Mouse (Mus musculus) myocyte (in vitro differentiated cells): ENCODE measurements around the gene Lrit2. TPM values are rescaled to one million over a fixed set of nuclear protein-coding genes. Genes with fewer than 3 reads are reported as not detected.

Experiments
- H3K27me3 ChIP-seq: one replicate; pipeline ENCODE4 v1.6.1; 2011; ENCODE audit not compliant: control insufficient read depth, insufficient read depth, insufficient read length
- H3K36me3 ChIP-seq: one replicate; pipeline ENCODE4 v1.6.1; 2011; ENCODE audit not compliant: control insufficient read depth, insufficient read depth
- H3K4me2 ChIP-seq: one replicate; pipeline ENCODE4 v1.6.1; 2011; ENCODE audit warnings: low read depth, control low read depth
- H3K4me3 ChIP-seq: one replicate; pipeline ENCODE4 v1.5.1; 2011; ENCODE audit warnings: mild to moderate bottlenecking, control low read depth, moderate library complexity
- H3K79me2 ChIP-seq: one replicate; pipeline ENCODE4 v1.6.1; 2011; ENCODE audit not compliant: control insufficient read depth, insufficient read depth
- H3ac ChIP-seq: one replicate; pipeline ENCODE4 v1.6.1; 2011; ENCODE audit not compliant: control insufficient read depth, insufficient read length
- CEBPB ChIP-seq: IDR thresholded peaks from 2 replicates; pipeline ENCODE4 v1.6.1; 2011; ENCODE audit warnings: mild to moderate bottlenecking, moderate library complexity; ENCODE audit not compliant: poor library complexity, insufficient read depth, severe bottlenecking
- E2F4 ChIP-seq: IDR thresholded peaks from one replicate; pipeline ENCODE4 v1.6.1; 2011; ENCODE audit warnings: mild to moderate bottlenecking, control low read depth, moderate library complexity; ENCODE audit not compliant: insufficient read depth
- MAX ChIP-seq: IDR thresholded peaks from one replicate; pipeline ENCODE4 v1.6.1; 2011; ENCODE audit warnings: low read depth, mild to moderate bottlenecking, control low read depth
- MYOD1 ChIP-seq, 3 experiments: IDR thresholded peaks; one replicate each; pipeline ENCODE4 v1.6.1; 2011; ENCODE audit warnings: control low read depth in 2 of 3, low read depth in 2 of 3, mild to moderate bottlenecking in 2 of 3, moderate library complexity in 1 of 3; ENCODE audit not compliant: insufficient read length in 2 of 3, control insufficient read depth in 1 of 3
- MYOG ChIP-seq, 3 experiments: IDR thresholded peaks; one replicate each; pipeline ENCODE4 v1.6.1; 2011; ENCODE audit warnings: control low read depth in 2 of 3, low read depth in 2 of 3, mild to moderate bottlenecking in 2 of 3; ENCODE audit not compliant: insufficient read length in 2 of 3, control insufficient read depth in 1 of 3, insufficient read depth in 1 of 3
- POLR2A ChIP-seq: IDR thresholded peaks from one replicate; pipeline ENCODE4 v1.6.1; 2011; ENCODE audit warnings: low read depth, mild to moderate bottlenecking, control low read depth, moderate library complexity; ENCODE audit not compliant: insufficient read length
- POLR2AphosphoS2 ChIP-seq: IDR thresholded peaks from one replicate; pipeline ENCODE4 v1.6.1; 2011; ENCODE audit warnings: low read depth, control low read depth; ENCODE audit not compliant: insufficient read length
- REST ChIP-seq: IDR thresholded peaks from one replicate; pipeline ENCODE4 v1.6.1; 2011; ENCODE audit warnings: mild to moderate bottlenecking, control low read depth, moderate library complexity; ENCODE audit not compliant: insufficient read depth, insufficient read length
- SRF ChIP-seq: IDR thresholded peaks from one replicate; pipeline ENCODE4 v1.6.1; 2011; ENCODE audit warnings: low read depth; ENCODE audit not compliant: control insufficient read depth, insufficient read length
- TCF12 ChIP-seq: IDR thresholded peaks from one replicate; pipeline ENCODE4 v1.6.1; 2011; ENCODE audit warnings: mild to moderate bottlenecking, control low read depth; ENCODE audit not compliant: poor library complexity, insufficient read depth, severe bottlenecking
- TCF3 ChIP-seq: IDR thresholded peaks from one replicate; pipeline ENCODE4 v1.6.1; 2011; ENCODE audit warnings: low read depth, control low read depth; ENCODE audit not compliant: insufficient read length
- USF1 ChIP-seq: IDR thresholded peaks from one replicate; pipeline ENCODE4 v1.6.1; 2011; ENCODE audit warnings: low read depth, mild to moderate bottlenecking, control low read depth, moderate library complexity
- polyA plus RNA-seq: library from polyadenylated mRNA; unstranded; fragments of >200 nt; fragmentation: generic; extraction: Trizol; gene quantifications from one replicate; pipeline ENCODE4 v1.2.1, GENCODE M21; 2012; ENCODE audit warnings: missing spikeins

Lrit2 gene
- polyA plus RNA-seq, 1 experiment = not detected

DNA sequence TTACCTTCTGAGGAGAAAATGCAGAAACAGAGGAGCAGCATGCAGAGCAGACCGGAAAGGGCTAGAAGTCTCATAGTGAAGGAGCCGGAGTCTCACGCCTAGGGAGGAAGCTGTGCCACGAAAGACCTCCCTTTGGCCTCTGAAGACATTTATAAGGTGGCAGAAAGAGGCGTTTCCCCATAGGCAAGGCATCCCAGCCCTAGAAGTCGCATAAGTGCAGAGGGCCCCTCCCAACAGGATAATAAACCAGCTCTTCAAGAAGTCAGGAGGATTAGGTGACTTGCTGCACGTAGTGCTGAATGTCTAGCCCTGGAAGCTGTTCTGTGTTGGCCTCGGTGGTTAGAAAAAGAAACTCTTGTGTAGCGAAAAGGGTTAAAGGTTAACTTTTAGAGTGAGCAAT lies 42.2 kb downstream of the Lrit2 start:
- H3K4me2 ChIP-seq = peak overlapping the region; percentile 18

GRCm38 (mm10) chr14:37110456-37110855 lies 42.7 kb downstream of the Lrit2 start:
- Histone ChIP-seq H3K36me3 (no peaks in the 10 kb centered on the region), H3K27me3 (no peaks in the 10 kb centered on the region), H3K4me3 (no peak overlapping the region), H3K79me2 (no peaks in the 10 kb centered on the region), H3ac (no peak overlapping the region), H3K4me2 (peak overlapping the region; percentile 18)
- TF ChIP-seq REST = no peak
- TF ChIP-seq TCF12 = no peak
- no peak for TF ChIP-seq CEBPB
- no peak for TF ChIP-seq POLR2A
- TF ChIP-seq SRF = no peak
- TF ChIP-seq USF1 = no peak
- no peak for TF ChIP-seq POLR2AphosphoS2
- TF ChIP-seq MAX = no peak
- TF ChIP-seq MYOD1 (IDR thresholded peaks at IDR 0.05; ENCODE audit: control insufficient read depth in 1 of 3, insufficient read length in 2 of 3, low read depth in 2 of 3) = no peak

More for the DNA sequence above, 42.2 kb downstream of the Lrit2 start:
- H3K4me3 ChIP-seq = no peak overlapping the region
- H3K36me3 ChIP-seq = no peaks in the 10 kb centered on the region
- H3K27me3 ChIP-seq = no peaks in the 10 kb centered on the region
- no peaks in the 10 kb centered on the region for H3K79me2 ChIP-seq
- TF ChIP-seq POLR2A (no peak), REST (no peak), MYOD1 (IDR thresholded peaks at IDR 0.05; ENCODE audit: control insufficient read depth in 1 of 3, insufficient read length in 2 of 3, low read depth in 2 of 3) (no peak), MYOG (IDR thresholded peaks at IDR 0.05; ENCODE audit: control insufficient read depth in 1 of 3, insufficient read depth in 1 of 3, insufficient read length in 2 of 3, low read depth in 2 of 3) (no peak), TCF3 (no peak), E2F4 (no peak), SRF (no peak), POLR2AphosphoS2 (no peak), USF1 (no peak)
- no peak overlapping the region for H3ac ChIP-seq

DNA sequence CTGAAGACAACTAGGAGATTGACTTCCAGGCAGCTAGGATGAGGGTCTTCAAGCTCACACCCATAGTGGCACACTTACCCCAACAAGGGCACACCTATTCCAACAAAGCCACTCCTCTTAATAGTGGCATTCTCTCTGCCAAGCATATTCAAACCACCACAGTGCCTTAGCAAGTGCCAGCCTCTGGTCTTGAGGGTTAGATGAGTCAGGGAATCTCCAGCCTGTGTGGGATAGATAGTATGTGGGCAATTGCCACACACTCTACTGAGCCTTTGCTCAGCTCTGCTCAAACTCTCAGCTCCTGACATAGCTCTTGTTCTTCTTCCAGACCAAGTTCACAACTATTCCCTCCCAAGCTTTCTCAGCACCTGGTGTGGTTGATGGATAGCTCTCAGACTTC lies 43.6 kb downstream of the Lrit2 start:
- Histone ChIP-seq H3K4me2 (no peak overlapping the region), H3K4me3 (no peak overlapping the region), H3K79me2 (no peaks in the 10 kb centered on the region), H3ac (no peak overlapping the region), H3K27me3 (no peaks in the 10 kb centered on the region), H3K36me3 (no peaks in the 10 kb centered on the region)
- TF ChIP-seq TCF3 = no peak
- no peak for TF ChIP-seq CEBPB
- TF ChIP-seq POLR2AphosphoS2 = no peak

DNA sequence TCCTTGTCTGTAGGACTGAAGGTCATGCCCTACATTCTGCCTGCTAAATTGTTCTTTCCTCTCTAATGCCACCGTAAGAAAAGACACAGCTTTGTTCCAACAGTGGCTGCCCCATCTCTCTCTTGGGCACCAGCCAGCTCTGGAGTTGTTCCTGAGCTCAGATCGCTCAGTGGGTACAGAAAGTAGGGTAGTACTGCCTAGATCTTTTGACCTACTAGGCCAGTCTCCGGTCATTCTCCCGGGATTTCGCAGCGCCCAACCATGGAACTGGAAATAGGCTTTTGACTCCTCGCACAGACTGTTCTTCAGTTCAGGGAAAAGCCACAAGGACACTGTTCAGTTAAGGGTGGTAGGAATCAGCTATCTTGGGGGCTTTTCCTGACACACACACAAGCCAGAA lies 45.2 kb downstream of the Lrit2 start:
- H3K27me3 ChIP-seq = no peaks in the 10 kb centered on the region
- no peak overlapping the region for H3K4me3 ChIP-seq
- H3K36me3 ChIP-seq = no peaks in the 10 kb centered on the region
- H3ac ChIP-seq = no peak overlapping the region
- no peaks in the 10 kb centered on the region for H3K79me2 ChIP-seq
- no peak for TF ChIP-seq TCF12
- H3K4me2 ChIP-seq = no peak overlapping the region

DNA sequence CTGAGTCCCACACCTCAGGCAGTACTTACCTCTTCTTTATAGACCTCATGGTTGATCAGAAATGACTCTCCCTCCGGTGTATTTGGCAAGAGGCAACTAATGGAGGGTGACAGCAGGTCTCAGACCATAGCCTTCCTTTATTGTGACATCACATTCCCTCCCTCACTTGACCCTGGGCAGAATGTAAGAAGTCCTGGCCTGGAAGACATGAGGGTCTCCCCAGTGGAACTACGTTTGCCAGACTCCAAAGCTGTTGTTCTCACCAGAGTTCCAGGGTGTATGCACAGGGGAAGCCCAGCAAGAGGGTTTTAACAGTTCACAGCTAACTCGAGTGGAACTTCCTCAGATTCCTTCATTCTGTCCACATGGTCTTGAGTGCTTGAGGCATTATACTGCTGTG lies 46.2 kb downstream of the Lrit2 start, which contains the start of gene 2610528A11Rik:
TSS of gene 2610528A11Rik (minus strand) at position 101 of the 400 bp plus-strand sequence.
- H3K27me3 ChIP-seq = no peaks in the 10 kb centered on the region
- H3K36me3 ChIP-seq = peaks cover 3% of the 10 kb centered on the region
- TF ChIP-seq POLR2A = no peak
- no peak for TF ChIP-seq SRF
- no peak for TF ChIP-seq E2F4
- no peak for TF ChIP-seq USF1
- no peak for TF ChIP-seq MYOG (IDR thresholded peaks at IDR 0.05; ENCODE audit: control insufficient read depth in 1 of 3, insufficient read depth in 1 of 3, insufficient read length in 2 of 3, low read depth in 2 of 3)
- TF ChIP-seq REST = no peak
- no peak for TF ChIP-seq POLR2AphosphoS2
- H3ac ChIP-seq = no peak within 1 kb of the TSS
- no peak within 1 kb of the TSS for H3K4me2 ChIP-seq
- H3K79me2 ChIP-seq = no peaks in the 10 kb centered on the region
- H3K4me3 ChIP-seq = no peak within 1 kb of the TSS

DNA sequence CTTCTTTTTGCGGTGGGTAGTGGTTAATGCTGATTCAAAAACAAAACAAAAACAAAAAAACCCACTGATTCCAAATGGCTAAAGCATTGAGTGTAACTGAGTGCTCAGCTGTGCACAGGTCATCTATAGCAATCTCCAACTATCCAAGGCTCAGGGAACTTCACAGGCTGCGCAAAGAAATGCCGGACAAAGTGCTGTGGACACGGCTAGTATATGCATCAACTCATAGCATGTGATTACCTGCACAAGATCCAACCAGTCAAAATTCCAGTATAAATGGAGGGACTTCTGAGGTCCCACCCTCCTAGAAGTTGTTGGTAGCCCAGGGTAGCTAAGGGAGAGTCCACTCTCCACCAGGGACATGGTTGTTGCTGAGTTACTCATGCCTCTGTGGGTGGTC lies 51.5 kb downstream of the Lrit2 start:
- no peaks in the 10 kb centered on the region for H3K27me3 ChIP-seq
- no peak overlapping the region for H3ac ChIP-seq
- no peak overlapping the region for H3K4me2 ChIP-seq
- no peaks in the 10 kb centered on the region for H3K79me2 ChIP-seq
- TF ChIP-seq POLR2AphosphoS2 (peak; percentile 59), POLR2A (no peak)
- H3K36me3 ChIP-seq = peaks cover 55% of the 10 kb centered on the region
- no peak overlapping the region for H3K4me3 ChIP-seq

Other genes with a start within 250 kb of the Lrit2 start
- 9.5 TPM for gene Ccser2, start 99.2 kb upstream of the Lrit2 start, polyA plus RNA-seq
- gene Rgr, start 19.0 kb upstream of the Lrit2 start, polyA plus RNA-seq = not detected
- not detected for gene Lrit1, start 13.1 kb upstream of the Lrit2 start, polyA plus RNA-seq
- gene Cdhr1, start 30.4 kb downstream of the Lrit2 start, polyA plus RNA-seq = 0.19 TPM
- 1.2 TPM for gene 2610528A11Rik, start 46.1 kb downstream of the Lrit2 start, polyA plus RNA-seq
- 396 TPM for gene Ghitm, start 67.3 kb downstream of the Lrit2 start, polyA plus RNA-seq